Mouse (Mus musculus) bone marrow, adult 2 months (tissue): ENCODE data around the gene Sorbs1.

Experiments used
- CTCF ChIP-seq: fragments of 200-500 bp; IDR thresholded peaks from 2 replicates; pipeline ENCODE4 v1.5.1; 2011; ENCODE audit warnings: low read length, control low read depth; ENCODE audit not compliant: control insufficient read depth, insufficient read depth
- POLR2A ChIP-seq: fragments of 200-500 bp; IDR thresholded peaks from 2 replicates; pipeline ENCODE4 v1.6.1; 2011; ENCODE audit warnings: low read depth, mild to moderate bottlenecking, control low read depth, low read length, borderline replicate concordance; ENCODE audit not compliant: control insufficient read depth

GRCm38 (mm10) chr19:40362203-40362865 lies 151.2 kb downstream of the Sorbs1 start:
- no peak for TF ChIP-seq POLR2A
- no peak for TF ChIP-seq CTCF
